Mouse (Mus musculus): ENCODE data around the gene Ltbp1. TPM values are rescaled to one million over a fixed set of nuclear protein-coding genes. Genes with fewer than 3 reads are reported as not detected.

Ltbp1 gene
- polyA plus RNA-seq, 1 experiment = 3.7 TPM

- H3K27ac ChIP-seq (ENCODE audit: insufficient read depth, low read length) = no peak overlapping the region
- H3K4me1 ChIP-seq (ENCODE audit: control insufficient read depth, insufficient read depth, insufficient read length) = no peaks in the 10 kb centered on the region
- no peak for DNase-seq (ENCODE audit: low read depth in 1 of 2, low spot score in 2 of 2)
- no peak for TF ChIP-seq CTCF (IDR thresholded peaks at IDR 0.05; ENCODE audit: extremely low read depth, insufficient read depth, insufficient read length, insufficient replicate concordance)
- TF ChIP-seq POLR2A (IDR thresholded peaks at IDR 0.05; ENCODE audit: low read depth, low read length) = no peak
- no peaks in the 10 kb centered on the region for H3K36me3 ChIP-seq (ENCODE audit: control insufficient read depth, insufficient read depth, low read length)
- H3K4me3 ChIP-seq (ENCODE audit: extremely low read depth, insufficient read depth, insufficient read length) = no peak overlapping the region; the same call in 1 of the 2 replicates
- 69% methylated on average over 2 of the region's 2 CpGs for WGBS
- H3K27me3 ChIP-seq (ENCODE audit: control insufficient read depth, insufficient read depth, low read length) = no peaks in the 10 kb centered on the region
Measured at GRCm38 (mm10) chr17:75000066-75000465, 5.3 kb upstream of the Ltbp1 start.

GRCm38 (mm10) chr17:75004820-75005219, 548 bp upstream of the Ltbp1 start:
- peaks cover 12% of the 10 kb centered on the region for H3K27me3 ChIP-seq (ENCODE audit: control insufficient read depth, insufficient read depth, low read length)
- peak in 1 of 2 experiments; percentile 29 for DNase-seq (ENCODE audit: low read depth in 1 of 2, low spot score in 2 of 2)
- no peaks in the 10 kb centered on the region for H3K36me3 ChIP-seq (ENCODE audit: control insufficient read depth, insufficient read depth, low read length)
- H3K4me1 ChIP-seq (ENCODE audit: control insufficient read depth, insufficient read depth, insufficient read length) = no peaks in the 10 kb centered on the region; the same call in 1 of the 2 replicates
- H3K4me3 ChIP-seq (ENCODE audit: extremely low read depth, insufficient read depth, insufficient read length) = no peak overlapping the region
- under 1% methylated on average over 11 of the region's 11 CpGs for WGBS
- H3K27ac ChIP-seq (ENCODE audit: insufficient read depth, low read length) = no peak overlapping the region
- TF ChIP-seq POLR2A (IDR thresholded peaks at IDR 0.05; ENCODE audit: low read depth, low read length) (no peak), CTCF (IDR thresholded peaks at IDR 0.05; ENCODE audit: extremely low read depth, insufficient read depth, insufficient read length, insufficient replicate concordance) (peak; percentile 42; the same call in 1 of the 2 replicates)

GRCm38 (mm10) chr17:75005685-75006680, 615 bp downstream of the Ltbp1 start:
- Histone ChIP-seq H3K36me3 (ENCODE audit: control insufficient read depth, insufficient read depth, low read length) (no peaks in the 10 kb centered on the region), H3K4me3 (ENCODE audit: extremely low read depth, insufficient read depth, insufficient read length) (peak overlapping the region; percentile 48; the same call in 1 of the 2 replicates), H3K27ac (ENCODE audit: insufficient read depth, low read length) (no peak overlapping the region), H3K27me3 (ENCODE audit: control insufficient read depth, insufficient read depth, low read length) (peaks cover 12% of the 10 kb centered on the region), H3K4me1 (ENCODE audit: control insufficient read depth, insufficient read depth, insufficient read length) (no peaks in the 10 kb centered on the region; the same call in 1 of the 2 replicates)
- WGBS = 3% methylated on average over 94 of the region's 94 CpGs
- TF ChIP-seq CTCF (IDR thresholded peaks at IDR 0.05; ENCODE audit: extremely low read depth, insufficient read depth, insufficient read length, insufficient replicate concordance) (no peak), POLR2A (IDR thresholded peaks at IDR 0.05; ENCODE audit: low read depth, low read length) (no peak)
- DNase-seq (ENCODE audit: low read depth in 1 of 2, low spot score in 2 of 2) = no peak

GRCm38 (mm10) chr17:75010955-75011354, 5.6 kb downstream of the Ltbp1 start:
- Histone ChIP-seq H3K27me3 (ENCODE audit: control insufficient read depth, insufficient read depth, low read length) (peaks cover 6% of the 10 kb centered on the region), H3K4me3 (ENCODE audit: extremely low read depth, insufficient read depth, insufficient read length) (no peak overlapping the region), H3K36me3 (ENCODE audit: control insufficient read depth, insufficient read depth, low read length) (no peaks in the 10 kb centered on the region), H3K27ac (ENCODE audit: insufficient read depth, low read length) (no peak overlapping the region), H3K4me1 (ENCODE audit: control insufficient read depth, insufficient read depth, insufficient read length) (no peaks in the 10 kb centered on the region)
- no peak for DNase-seq (ENCODE audit: low read depth in 1 of 2, low spot score in 2 of 2)
- TF ChIP-seq POLR2A (IDR thresholded peaks at IDR 0.05; ENCODE audit: low read depth, low read length) (no peak), CTCF (IDR thresholded peaks at IDR 0.05; ENCODE audit: extremely low read depth, insufficient read depth, insufficient read length, insufficient replicate concordance) (no peak)
- 64% methylated on average over 6 of the region's 6 CpGs for WGBS

GRCm38 (mm10) chr17:75013211-75013610, 7.8 kb downstream of the Ltbp1 start:
- Histone ChIP-seq H3K4me1 (ENCODE audit: control insufficient read depth, insufficient read depth, insufficient read length) (no peaks in the 10 kb centered on the region), H3K4me3 (ENCODE audit: extremely low read depth, insufficient read depth, insufficient read length) (no peak overlapping the region), H3K27me3 (ENCODE audit: control insufficient read depth, insufficient read depth, low read length) (no peaks in the 10 kb centered on the region), H3K27ac (ENCODE audit: insufficient read depth, low read length) (no peak overlapping the region), H3K36me3 (ENCODE audit: control insufficient read depth, insufficient read depth, low read length) (no peaks in the 10 kb centered on the region)
- no peak for TF ChIP-seq CTCF (IDR thresholded peaks at IDR 0.05; ENCODE audit: extremely low read depth, insufficient read depth, insufficient read length, insufficient replicate concordance)
- no peak for TF ChIP-seq POLR2A (IDR thresholded peaks at IDR 0.05; ENCODE audit: low read depth, low read length)
- DNase-seq (ENCODE audit: low read depth in 1 of 2, low spot score in 2 of 2) = no peak
- 79% methylated on average over 4 of the region's 4 CpGs for WGBS

- H3K4me1 ChIP-seq (ENCODE audit: control insufficient read depth, insufficient read depth, insufficient read length) = no peaks in the 10 kb centered on the region
- no peaks in the 10 kb centered on the region for H3K36me3 ChIP-seq (ENCODE audit: control insufficient read depth, insufficient read depth, low read length)
- no peak overlapping the region for H3K4me3 ChIP-seq (ENCODE audit: extremely low read depth, insufficient read depth, insufficient read length)
- no peak overlapping the region for H3K27ac ChIP-seq (ENCODE audit: insufficient read depth, low read length)
- TF ChIP-seq POLR2A (IDR thresholded peaks at IDR 0.05; ENCODE audit: low read depth, low read length) = no peak
- WGBS = 84% methylated on average over 10 of the region's 10 CpGs
- H3K27me3 ChIP-seq (ENCODE audit: control insufficient read depth, insufficient read depth, low read length) = no peaks in the 10 kb centered on the region
- DNase-seq (ENCODE audit: low read depth in 1 of 2, low spot score in 2 of 2) = no peak
Measured at GRCm38 (mm10) chr17:75013868-75014267, 8.5 kb downstream of the Ltbp1 start.

All from spleen, adult 2 months (tissue).